Mouse (Mus musculus): Measurements from ENCODE around the gene Krt87. TPM values are rescaled to one million over a fixed set of nuclear protein-coding genes. Genes with fewer than 3 reads are reported as not detected.

Gene Krt87
- polyA plus RNA-seq (2015; fragmentation: Illumina TruSeq; extraction: RNeasy Lipid Tissue Mini Kit (QIAGEN cat#74804); ENCODE audit: low read depth, low replicate concordance) = 0.19 TPM

DNA sequence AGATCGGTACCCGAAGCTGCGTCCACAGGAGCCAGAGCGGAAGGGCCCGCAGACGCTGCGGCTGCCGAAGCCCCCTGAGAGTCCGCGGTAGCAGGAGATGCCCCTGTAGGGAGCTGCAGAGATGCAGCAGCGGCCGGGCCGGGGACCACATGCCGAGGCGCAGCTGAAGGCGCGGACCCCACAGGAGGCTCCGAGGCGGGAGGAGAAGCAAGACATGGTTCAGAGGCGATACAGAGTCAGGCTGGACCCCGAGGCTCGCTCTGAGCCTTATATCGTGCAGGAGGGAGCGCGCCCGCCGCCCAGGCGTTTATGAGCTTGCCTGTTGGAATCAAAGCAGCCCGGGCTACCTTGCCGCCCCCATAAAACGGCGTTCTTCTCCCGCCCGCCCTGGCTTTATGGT lies at the start of gene Krt87:
Krt87 (minus strand) TSS at position 250 of the 400 bp plus-strand sequence.

DNA sequence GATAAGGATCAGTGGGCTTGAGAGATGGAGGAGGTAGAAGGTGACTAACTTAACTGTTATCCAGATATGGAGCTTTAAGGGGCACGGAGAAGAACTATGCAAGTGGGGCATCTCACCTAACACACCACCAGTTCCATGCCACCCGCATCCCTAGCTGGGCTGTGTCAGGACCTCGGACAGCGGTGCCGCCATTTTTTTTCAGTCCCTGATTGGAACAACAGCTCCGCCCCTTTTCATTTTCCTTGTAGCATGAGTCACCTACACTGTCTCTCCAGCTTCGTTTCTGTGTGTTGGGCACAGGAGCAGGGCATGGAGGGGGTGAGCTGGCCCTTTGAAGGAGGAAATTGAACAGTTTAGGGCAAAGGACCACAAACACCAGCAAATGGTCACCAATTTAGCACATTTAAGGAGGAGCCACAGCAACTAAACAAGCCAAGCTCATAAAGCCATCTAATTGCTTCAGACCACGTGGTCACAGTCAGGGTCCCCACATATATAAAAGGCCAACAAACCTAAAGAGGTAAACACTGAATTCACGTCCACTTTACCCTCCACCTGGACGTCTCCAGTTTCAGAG lies 34.4 kb upstream of the Krt87 start, which contains the start of gene Krt86:
Krt86 (plus strand) TSS at position 527 of the 577 bp plus-strand sequence.

DNA sequence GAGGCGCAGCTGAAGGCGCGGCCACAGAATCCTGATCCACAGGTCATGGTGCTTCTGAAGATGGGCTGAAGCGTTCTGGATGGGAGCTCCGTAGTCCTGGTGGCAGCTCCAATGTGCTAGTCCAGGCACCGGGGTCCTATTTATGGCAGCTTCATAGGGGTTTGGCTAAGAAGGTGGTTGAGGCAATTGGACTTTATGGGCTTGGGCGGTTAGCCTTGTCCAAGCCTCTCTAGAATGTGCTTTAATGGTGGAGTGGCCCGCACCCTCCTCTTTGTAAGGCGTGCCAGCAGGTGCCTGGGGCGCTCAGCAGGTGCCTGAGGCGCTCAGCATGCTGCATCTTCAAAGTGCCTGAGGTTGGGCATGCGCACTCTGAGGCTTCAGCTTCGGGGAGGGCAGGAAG lies 25.0 kb upstream of the Krt87 start, which contains the start of gene Krt81:
Krt81 (minus strand) TSS at position 101 of the 400 bp plus-strand sequence.

DNA sequence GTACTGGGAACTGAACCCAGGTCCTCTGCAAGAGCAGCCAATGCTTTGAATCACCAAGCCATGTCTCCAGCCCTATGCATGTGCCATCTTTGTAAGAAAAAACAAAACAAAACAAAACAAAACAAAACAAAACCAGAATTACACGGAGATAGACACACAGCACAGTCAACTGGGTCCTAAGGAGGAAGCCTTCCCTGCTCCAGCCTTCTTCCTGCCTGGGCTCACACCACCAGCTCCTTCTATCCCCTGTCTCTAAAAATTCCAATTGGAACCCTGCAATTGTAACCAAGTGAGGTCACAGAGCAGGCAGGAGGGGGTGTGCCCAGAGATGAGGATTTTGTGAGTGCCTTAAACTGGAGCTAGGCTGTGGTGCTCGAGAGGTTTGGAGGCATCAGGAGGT lies 8.8 kb upstream of the Krt87 start, which contains the start of gene Krt88:
Krt88 (plus strand) TSS at position 301 of the 400 bp plus-strand sequence.

DNA sequence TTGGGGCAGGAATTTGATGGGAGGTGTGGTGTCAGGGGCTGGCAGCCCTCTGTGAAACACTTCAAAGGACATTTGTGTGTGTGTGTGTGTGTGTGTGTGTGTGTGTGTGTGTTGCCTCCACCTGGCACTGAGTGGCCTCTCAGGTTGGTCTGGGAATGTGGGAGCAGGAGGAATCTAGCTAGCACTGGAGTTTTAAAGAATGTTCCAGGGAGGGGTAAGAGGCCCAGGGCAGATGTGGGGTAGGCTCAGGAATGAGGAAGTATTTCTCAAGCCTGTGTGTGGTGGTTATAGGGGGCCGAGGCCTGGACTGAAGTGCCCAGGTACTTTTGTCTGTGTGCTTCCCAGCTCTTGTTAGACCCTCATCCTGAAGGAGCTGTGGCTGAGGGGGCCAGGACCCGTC lies 27.8 kb downstream of the Krt87 start, which contains the start of gene Krt7:
Krt7 (plus strand) TSS at position 269 of the 400 bp plus-strand sequence.

Other genes with a start within 250 kb of the Krt87 start
- gene Grasp, start 214.6 kb downstream of the Krt87 start, polyA plus RNA-seq (2015; fragmentation: Illumina TruSeq; extraction: RNeasy Lipid Tissue Mini Kit (QIAGEN cat#74804); ENCODE audit: low read depth, low replicate concordance) = 29.4 TPM
- 91.2 TPM for gene Nr4a1, start 184.5 kb downstream of the Krt87 start, polyA plus RNA-seq (2015; fragmentation: Illumina TruSeq; extraction: RNeasy Lipid Tissue Mini Kit (QIAGEN cat#74804); ENCODE audit: low read depth, low replicate concordance)
- 44.3 TPM for gene Atg101, start 154.5 kb downstream of the Krt87 start, polyA plus RNA-seq (2015; fragmentation: Illumina TruSeq; extraction: RNeasy Lipid Tissue Mini Kit (QIAGEN cat#74804); ENCODE audit: low read depth, low replicate concordance)
- gene 6030408B16Rik, start 145.6 kb downstream of the Krt87 start, polyA plus RNA-seq (2015; fragmentation: Illumina TruSeq; extraction: RNeasy Lipid Tissue Mini Kit (QIAGEN cat#74804); ENCODE audit: low read depth, low replicate concordance) = not detected
- gene Krt80, start 68.6 kb downstream of the Krt87 start, polyA plus RNA-seq (2015; fragmentation: Illumina TruSeq; extraction: RNeasy Lipid Tissue Mini Kit (QIAGEN cat#74804); ENCODE audit: low read depth, low replicate concordance) = 3.3 TPM
- gene Krt7, start 27.8 kb downstream of the Krt87 start, polyA plus RNA-seq (2015; fragmentation: Illumina TruSeq; extraction: RNeasy Lipid Tissue Mini Kit (QIAGEN cat#74804); ENCODE audit: low read depth, low replicate concordance) = not detected
- gene Krt88, start 8.9 kb upstream of the Krt87 start, polyA plus RNA-seq (2015; fragmentation: Illumina TruSeq; extraction: RNeasy Lipid Tissue Mini Kit (QIAGEN cat#74804); ENCODE audit: low read depth, low replicate concordance) = not detected
- not detected for gene Krt81, start 24.9 kb upstream of the Krt87 start, polyA plus RNA-seq (2015; fragmentation: Illumina TruSeq; extraction: RNeasy Lipid Tissue Mini Kit (QIAGEN cat#74804); ENCODE audit: low read depth, low replicate concordance)
- gene Krt86, start 34.7 kb upstream of the Krt87 start, polyA plus RNA-seq (2015; fragmentation: Illumina TruSeq; extraction: RNeasy Lipid Tissue Mini Kit (QIAGEN cat#74804); ENCODE audit: low read depth, low replicate concordance) = not detected
- gene Krt83, start 52.7 kb upstream of the Krt87 start, polyA plus RNA-seq (2015; fragmentation: Illumina TruSeq; extraction: RNeasy Lipid Tissue Mini Kit (QIAGEN cat#74804); ENCODE audit: low read depth, low replicate concordance) = not detected
- gene Gm49425, start 78.5 kb upstream of the Krt87 start, polyA plus RNA-seq (2015; fragmentation: Illumina TruSeq; extraction: RNeasy Lipid Tissue Mini Kit (QIAGEN cat#74804); ENCODE audit: low read depth, low replicate concordance) = not detected
- not detected for gene Krt84, start 94.0 kb upstream of the Krt87 start, polyA plus RNA-seq (2015; fragmentation: Illumina TruSeq; extraction: RNeasy Lipid Tissue Mini Kit (QIAGEN cat#74804); ENCODE audit: low read depth, low replicate concordance)
- not detected for gene Krt82, start 111.9 kb upstream of the Krt87 start, polyA plus RNA-seq (2015; fragmentation: Illumina TruSeq; extraction: RNeasy Lipid Tissue Mini Kit (QIAGEN cat#74804); ENCODE audit: low read depth, low replicate concordance)
- not detected for gene Krt90, start 124.1 kb upstream of the Krt87 start, polyA plus RNA-seq (2015; fragmentation: Illumina TruSeq; extraction: RNeasy Lipid Tissue Mini Kit (QIAGEN cat#74804); ENCODE audit: low read depth, low replicate concordance)
- not detected for gene Krt75, start 135.1 kb upstream of the Krt87 start, polyA plus RNA-seq (2015; fragmentation: Illumina TruSeq; extraction: RNeasy Lipid Tissue Mini Kit (QIAGEN cat#74804); ENCODE audit: low read depth, low replicate concordance)
- not detected for gene Gm5414, start 189.4 kb upstream of the Krt87 start, polyA plus RNA-seq (2015; fragmentation: Illumina TruSeq; extraction: RNeasy Lipid Tissue Mini Kit (QIAGEN cat#74804); ENCODE audit: low read depth, low replicate concordance)
- gene Gm5478, start 208.6 kb upstream of the Krt87 start, polyA plus RNA-seq (2015; fragmentation: Illumina TruSeq; extraction: RNeasy Lipid Tissue Mini Kit (QIAGEN cat#74804); ENCODE audit: low read depth, low replicate concordance) = not detected
- gene Krt6b, start 241.5 kb upstream of the Krt87 start, polyA plus RNA-seq (2015; fragmentation: Illumina TruSeq; extraction: RNeasy Lipid Tissue Mini Kit (QIAGEN cat#74804); ENCODE audit: low read depth, low replicate concordance) = not detected